Mouse (Mus musculus) cerebellum, adult 11-12 months (tissue): ENCODE results near the gene Olfr1111.
"Not testable (repeated sequence)": the region's sequence is repeated elsewhere in the genome, so short reads cannot be mapped to it uniquely, and the experiment has no call there.

Source experiments
- DNase-seq: peaks from one replicate; pipeline ENCODE4 v3.0.0; 2022

Olfr1111 gene

GRCm38 (mm10) chr2:87152524-87152923, at the start of gene Olfr1111:
Gene Olfr1111 (minus strand): TSS chr2:87152624.
- DNase-seq: no peak

- no peak for DNase-seq
Measured at GRCm38 (mm10) chr2:87187498-87187897, 35.1 kb upstream of the Olfr1111 start, which contains the start of gene Olfr1112. Gene Olfr1112 (plus strand): TSS chr2:87187798.

- not testable (repeated sequence) for DNase-seq
Measured at GRCm38 (mm10) chr2:87167731-87168130, 15.3 kb upstream of the Olfr1111 start.

GRCm38 (mm10) chr2:87140200-87140599, 12.2 kb downstream of the Olfr1111 start, which contains the start of gene Olfr1110:
Gene Olfr1110 (minus strand): TSS chr2:87140300.
- DNase-seq: no peak

- DNase-seq: no peak
Measured at GRCm38 (mm10) chr2:87114467-87114866, 38.0 kb downstream of the Olfr1111 start, which contains the start of gene Olfr259. Gene Olfr259 (minus strand): TSS chr2:87114567.
